Mouse (Mus musculus) heart, postnatal 36 days (tissue): ENCODE results near the gene Ptcra. TPM values are rescaled to one million over a fixed set of nuclear protein-coding genes. Genes with fewer than 3 reads are reported as not detected.
A peak's percentile ranks its signal among the peaks of the same experiment; 100 is the strongest.
"Not testable (repeated sequence)": the region's sequence is repeated elsewhere in the genome, so short reads cannot be mapped to it uniquely, and the experiment has no call there.

Source experiments
- DNase-seq, 2 experiments: peaks; one replicate each; pipeline ENCODE4 v3.0.0; 2021 to 2022
- intact Hi-C: fragments of 180-260 bp; cut with DNase I; formaldehyde crosslinking; loops from one replicate; pipeline ENCODE4 v1.15.1; 2025
- total RNA-seq, 2 experiments: library from RNA; stranded (reverse); gene quantifications; 2 replicates each; pipeline ENCODE4 v1.2.3; 2021

The Ptcra gene
- total RNA-seq, 2 experiments from 2014 or later: not detected

- DNase-seq: peak; percentile 81 to 88
- intact Hi-C loops: loop anchor here (2.0 kb wide), 1 partner anchor 20 kb away; the partner anchor contains the start of gene Cnpy3
These were observed 9.1 kb upstream of the Ptcra start, which contains the start of gene 2310039H08Rik for GRCm38 (mm10) chr17:46772404-46773277. Gene 2310039H08Rik (plus strand): TSS chr17:46772635.

DNA sequence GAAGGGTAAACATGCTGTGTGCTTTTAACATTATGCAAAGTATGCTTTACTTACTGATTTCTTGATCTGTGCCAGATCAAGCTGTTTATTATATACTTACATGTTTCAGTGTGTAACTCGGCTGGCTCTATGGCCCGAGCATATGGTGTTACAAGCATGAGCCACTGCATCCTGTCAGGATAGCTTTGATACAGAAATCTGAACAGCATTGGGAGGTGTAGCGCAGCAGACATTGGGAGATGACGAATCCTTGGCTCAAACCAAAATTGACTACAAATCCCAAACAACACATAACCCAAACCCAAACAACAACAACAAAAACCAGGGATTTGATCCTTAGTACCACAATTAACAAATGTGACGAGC is 8.5 kb upstream of the Ptcra start:
- no peak for DNase-seq
- intact Hi-C loops: loop anchor here (2.0 kb wide), 1 partner anchor 19 kb away; the partner anchor contains the start of gene Cnpy3

GRCm38 (mm10) chr17:46771616-46772015 is 8.1 kb upstream of the Ptcra start:
- no peak for DNase-seq
- intact Hi-C loops: loop anchor here (2.0 kb wide), 1 partner anchor 19 kb away; the partner anchor contains the start of gene Cnpy3

GRCm38 (mm10) chr17:46771025-46771424 is 7.5 kb upstream of the Ptcra start:
- DNase-seq: no peak

GRCm38 (mm10) chr17:46770546-46770945 is 7.0 kb upstream of the Ptcra start:
- intact Hi-C loops: no loop called here
- DNase-seq: no peak

More at GRCm38 (mm10) chr17:46771025-46771424, 7.5 kb upstream of the Ptcra start:
- intact Hi-C loops: no loop called here

DNA sequence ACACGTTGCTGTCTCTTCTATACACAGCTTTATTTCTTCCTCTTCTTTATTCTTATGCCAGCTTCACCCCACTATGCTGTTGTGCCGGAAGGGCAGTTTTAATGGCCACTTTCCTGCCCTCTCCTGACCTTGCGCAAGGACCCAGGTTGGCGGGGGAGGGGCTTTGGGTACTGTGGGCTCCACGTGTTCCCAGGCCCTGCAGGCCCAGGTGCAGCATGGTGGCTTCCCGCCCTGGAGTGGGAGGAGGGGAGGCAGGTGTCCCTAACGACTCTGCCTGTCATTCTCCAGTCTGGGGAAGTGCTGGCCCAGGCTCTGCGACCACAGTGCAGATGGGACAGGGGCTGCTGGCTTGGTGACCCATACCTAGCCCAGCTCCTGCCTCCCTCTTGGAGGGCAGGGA is 4.4 kb upstream of the Ptcra start:
- no peak for DNase-seq
- intact Hi-C loops: no loop called here

- intact Hi-C loops, DNase-seq: not testable (repeated sequence)
These were observed 1.4 kb upstream of the Ptcra start for GRCm38 (mm10) chr17:46764916-46765315.

GRCm38 (mm10) chr17:46758753-46759152 is 4.8 kb downstream of the Ptcra start:
- no peak for DNase-seq
- intact Hi-C loops: no loop called here

GRCm38 (mm10) chr17:46751794-46752556 is 11.5 kb downstream of the Ptcra start, which contains the start of gene Cnpy3:
Gene Cnpy3 (minus strand): TSS chr17:46752214.
- intact Hi-C loops: loop anchor here (2.0 kb wide), 1 partner anchor 21 kb away; the partner anchor contains the start of gene 2310039H08Rik
- DNase-seq: peak; percentile 93

- intact Hi-C loops: no loop called here
- no peak for DNase-seq
These were observed 12.3 kb downstream of the Ptcra start for GRCm38 (mm10) chr17:46751056-46751793.

DNA sequence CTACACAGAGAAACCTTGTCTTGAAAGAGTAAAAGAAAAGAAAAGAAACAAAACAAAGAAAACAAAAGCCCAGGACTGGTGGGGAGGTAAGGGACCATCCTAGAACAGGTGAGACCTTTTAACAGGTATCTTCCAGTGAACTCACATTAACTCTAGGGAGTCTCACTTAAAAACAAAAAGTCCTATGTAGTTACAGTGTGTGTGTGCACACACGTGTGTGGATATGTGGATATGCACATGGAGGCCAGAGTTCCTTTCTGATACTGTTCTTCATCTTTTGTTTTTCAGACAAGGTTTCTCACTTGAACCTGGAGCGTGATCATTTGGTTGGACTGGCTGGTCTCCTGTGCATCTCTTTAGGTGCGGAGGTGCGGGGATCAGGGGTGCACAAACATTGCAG is 12.9 kb downstream of the Ptcra start:
- no peak for DNase-seq
- intact Hi-C loops: no loop called here

- intact Hi-C loops: no loop called here
These were observed 14.2 kb downstream of the Ptcra start for GRCm38 (mm10) chr17:46749282-46749681.

DNA sequence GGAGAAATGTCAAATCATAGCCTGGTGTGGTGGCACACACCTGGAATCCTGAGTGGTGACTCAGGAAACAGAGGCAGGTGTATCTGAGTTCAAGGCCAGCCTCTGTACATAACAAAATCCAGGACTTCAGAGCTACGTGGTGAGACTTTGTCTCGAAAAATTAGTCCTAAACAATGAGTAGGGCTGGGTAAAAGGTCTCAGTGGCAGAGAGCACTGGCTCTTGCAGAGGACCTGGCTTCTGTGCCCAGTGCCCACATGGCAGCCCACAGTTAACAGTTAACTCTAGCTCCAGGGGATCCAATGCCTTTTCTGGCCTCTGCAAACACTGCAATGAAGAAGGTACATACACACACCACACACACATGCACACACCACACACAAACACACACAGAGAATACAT is 15.7 kb downstream of the Ptcra start:
- intact Hi-C loops: no loop called here
- no peak for DNase-seq

More at GRCm38 (mm10) chr17:46749282-46749681, 14.2 kb downstream of the Ptcra start:
- DNase-seq: no peak

DNA sequence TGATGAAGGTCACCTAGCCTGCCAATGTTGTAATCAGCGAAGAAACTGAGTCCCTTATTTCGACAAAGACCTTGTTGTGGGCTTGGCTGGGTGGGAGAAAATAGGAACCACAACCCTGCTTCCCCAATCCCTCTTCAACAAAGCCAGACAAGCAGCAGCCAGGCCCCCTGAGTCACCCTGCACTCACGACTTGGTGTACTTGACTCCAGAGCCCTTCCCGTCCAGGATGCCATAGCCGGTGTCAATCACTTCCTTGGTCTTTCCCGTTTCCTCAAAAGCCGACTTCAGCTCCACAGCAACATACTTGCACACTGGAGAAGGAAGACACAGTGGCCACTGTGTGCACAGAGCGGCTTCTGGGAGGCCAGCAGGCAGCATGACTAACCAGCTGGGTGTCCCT is 16.3 kb downstream of the Ptcra start:
- no peak for DNase-seq
- intact Hi-C loops: no loop called here

GRCm38 (mm10) chr17:46745506-46745905 is 18.0 kb downstream of the Ptcra start:
- no peak for DNase-seq
- intact Hi-C loops: no loop called here

DNA sequence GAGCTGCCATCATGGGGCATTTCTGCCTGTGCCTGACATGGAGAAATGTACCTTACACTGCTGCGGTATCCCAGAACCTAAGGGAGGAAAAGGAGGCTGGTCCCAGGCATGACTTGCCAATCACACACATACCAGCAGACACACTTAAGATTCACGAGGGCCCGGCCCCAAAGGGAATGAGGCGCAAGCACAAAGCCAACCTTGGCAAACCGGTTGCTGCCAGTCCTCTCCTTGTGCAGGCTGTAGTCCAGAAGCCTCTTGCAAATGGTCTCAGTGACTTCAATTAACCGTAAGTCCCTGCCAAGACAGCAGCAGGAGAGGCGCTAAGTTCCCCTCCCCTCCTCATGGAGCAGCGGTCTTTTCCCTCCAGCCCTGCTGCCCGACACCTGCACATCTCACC is 20.5 kb downstream of the Ptcra start:
- intact Hi-C loops: no loop called here
- DNase-seq: no peak

- intact Hi-C loops: no loop called here
- no peak for DNase-seq
These were observed 22.2 kb downstream of the Ptcra start for GRCm38 (mm10) chr17:46741305-46741704.

DNA sequence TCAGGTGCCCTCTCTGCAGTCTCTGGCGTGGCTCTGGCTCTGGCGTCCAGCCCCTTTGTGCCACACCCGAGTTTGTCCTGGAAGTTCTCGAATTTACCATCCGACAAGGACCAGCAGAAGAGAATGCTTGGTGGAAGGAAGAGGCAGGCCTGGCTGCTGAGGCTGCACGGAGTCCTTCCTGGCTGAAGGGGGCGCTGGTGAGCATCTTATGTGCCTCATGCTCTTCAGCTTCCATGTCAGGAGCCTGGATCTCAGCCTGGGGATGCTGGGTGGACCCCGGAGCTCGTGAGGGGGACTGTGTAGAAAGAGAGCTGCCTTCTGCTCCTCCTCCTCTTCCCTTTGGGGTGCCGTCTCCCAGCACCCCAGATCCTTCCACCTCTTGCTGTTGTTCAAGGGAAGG is 27.4 kb downstream of the Ptcra start:
- intact Hi-C loops: no loop called here
- DNase-seq: peak in 1 of 2 experiments; percentile 37

DNA sequence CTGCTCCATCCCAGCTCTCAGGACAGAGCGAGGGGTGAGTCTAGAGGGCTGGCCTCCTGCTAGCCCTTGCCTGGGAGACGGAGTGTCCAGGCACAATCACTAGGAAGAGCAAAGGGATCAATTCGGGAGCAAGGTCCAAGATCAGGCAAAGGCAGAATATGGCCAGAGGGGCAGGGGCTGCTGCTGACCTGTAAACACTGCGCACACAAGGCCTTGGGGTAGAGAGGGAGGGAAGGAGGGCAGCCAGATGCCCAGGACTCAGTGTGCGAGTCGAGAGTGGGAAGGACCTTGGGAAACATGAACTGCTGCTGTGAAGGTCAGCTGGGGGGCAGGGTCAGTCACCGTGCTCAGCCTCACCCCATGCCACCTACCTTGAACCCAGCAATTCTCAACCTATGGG is 28.2 kb downstream of the Ptcra start:
- intact Hi-C loops: no loop called here

DNA sequence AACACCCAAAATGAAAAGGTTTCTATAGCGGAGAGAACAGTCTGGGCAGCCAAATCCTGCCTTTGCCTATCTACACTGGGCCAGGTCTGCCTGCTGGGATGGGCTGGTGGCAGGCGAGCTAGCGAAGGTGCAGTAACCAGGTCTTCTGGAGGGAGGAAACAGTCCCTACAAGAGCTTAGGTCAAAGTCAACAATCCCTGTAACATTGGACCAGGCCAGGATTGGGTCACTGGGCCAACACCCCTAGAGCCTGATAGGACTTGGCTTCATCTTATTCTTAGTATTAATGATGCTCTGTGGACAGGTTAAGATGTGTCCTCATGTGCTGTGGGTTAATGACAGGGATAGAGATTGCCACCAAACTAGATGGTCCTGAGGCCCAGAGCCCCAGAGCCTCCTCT is 29.5 kb downstream of the Ptcra start:
- intact Hi-C loops: no loop called here
- DNase-seq: no peak

More for the DNA sequence above, 28.2 kb downstream of the Ptcra start:
- no peak for DNase-seq
